Mouse (Mus musculus) myocyte (in vitro differentiated cells): Measurements from ENCODE around the gene H2al1d.
"Not testable (repeated sequence)": the region's sequence is repeated elsewhere in the genome, so short reads cannot be mapped to it uniquely, and the experiment has no call there.

Experiments used
- CEBPB ChIP-seq: IDR thresholded peaks from 2 replicates; pipeline ENCODE4 v1.6.1; 2011; ENCODE audit warnings: mild to moderate bottlenecking, moderate library complexity; ENCODE audit not compliant: poor library complexity, insufficient read depth, severe bottlenecking
- E2F4 ChIP-seq: IDR thresholded peaks from one replicate; pipeline ENCODE4 v1.6.1; 2011; ENCODE audit warnings: mild to moderate bottlenecking, control low read depth, moderate library complexity; ENCODE audit not compliant: insufficient read depth
- MAX ChIP-seq: IDR thresholded peaks from one replicate; pipeline ENCODE4 v1.6.1; 2011; ENCODE audit warnings: low read depth, mild to moderate bottlenecking, control low read depth
- MYOD1 ChIP-seq, 3 experiments: IDR thresholded peaks; one replicate each; pipeline ENCODE4 v1.6.1; 2011; ENCODE audit warnings: control low read depth in 2 of 3, low read depth in 2 of 3, mild to moderate bottlenecking in 2 of 3, moderate library complexity in 1 of 3; ENCODE audit not compliant: insufficient read length in 2 of 3, control insufficient read depth in 1 of 3
- MYOG ChIP-seq, 3 experiments: IDR thresholded peaks; one replicate each; pipeline ENCODE4 v1.6.1; 2011; ENCODE audit warnings: control low read depth in 2 of 3, low read depth in 2 of 3, mild to moderate bottlenecking in 2 of 3; ENCODE audit not compliant: insufficient read length in 2 of 3, control insufficient read depth in 1 of 3, insufficient read depth in 1 of 3
- POLR2A ChIP-seq: IDR thresholded peaks from one replicate; pipeline ENCODE4 v1.6.1; 2011; ENCODE audit warnings: low read depth, mild to moderate bottlenecking, control low read depth, moderate library complexity; ENCODE audit not compliant: insufficient read length
- POLR2AphosphoS2 ChIP-seq: IDR thresholded peaks from one replicate; pipeline ENCODE4 v1.6.1; 2011; ENCODE audit warnings: low read depth, control low read depth; ENCODE audit not compliant: insufficient read length
- REST ChIP-seq: IDR thresholded peaks from one replicate; pipeline ENCODE4 v1.6.1; 2011; ENCODE audit warnings: mild to moderate bottlenecking, control low read depth, moderate library complexity; ENCODE audit not compliant: insufficient read depth, insufficient read length
- SRF ChIP-seq: IDR thresholded peaks from one replicate; pipeline ENCODE4 v1.6.1; 2011; ENCODE audit warnings: low read depth; ENCODE audit not compliant: control insufficient read depth, insufficient read length
- TCF12 ChIP-seq: IDR thresholded peaks from one replicate; pipeline ENCODE4 v1.6.1; 2011; ENCODE audit warnings: mild to moderate bottlenecking, control low read depth; ENCODE audit not compliant: poor library complexity, insufficient read depth, severe bottlenecking
- TCF3 ChIP-seq: IDR thresholded peaks from one replicate; pipeline ENCODE4 v1.6.1; 2011; ENCODE audit warnings: low read depth, control low read depth; ENCODE audit not compliant: insufficient read length
- USF1 ChIP-seq: IDR thresholded peaks from one replicate; pipeline ENCODE4 v1.6.1; 2011; ENCODE audit warnings: low read depth, mild to moderate bottlenecking, control low read depth, moderate library complexity

DNA sequence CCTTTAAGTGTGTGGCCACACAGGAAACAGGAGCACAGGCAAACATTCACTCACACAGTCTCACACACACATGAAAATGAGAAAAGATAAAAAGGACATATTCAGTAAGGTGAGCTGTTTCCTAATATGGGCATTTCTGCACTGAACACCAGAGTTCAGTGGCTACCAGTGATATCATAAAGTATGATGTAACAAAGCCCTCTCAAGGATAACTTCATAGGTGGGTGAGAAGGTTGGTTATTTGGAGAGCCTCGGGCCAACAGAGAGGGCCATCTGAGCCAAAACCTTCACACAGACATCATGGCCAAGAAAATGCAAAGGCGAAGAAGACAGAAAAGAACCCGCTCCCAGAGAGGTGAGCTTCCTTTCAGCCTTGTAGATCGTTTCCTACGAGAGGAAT lies 15.7 kb downstream of the H2al1d start, which contains the start of gene H2al1i:
- not testable (repeated sequence) for TF ChIP-seq MAX; POLR2A; TCF12; USF1; MYOG (IDR thresholded peaks at IDR 0.05; ENCODE audit: control insufficient read depth in 1 of 3, insufficient read depth in 1 of 3, insufficient read length in 2 of 3, low read depth in 2 of 3); MYOD1 (IDR thresholded peaks at IDR 0.05; ENCODE audit: control insufficient read depth in 1 of 3, insufficient read length in 2 of 3, low read depth in 2 of 3); SRF; CEBPB; E2F4; REST; POLR2AphosphoS2; TCF3
